8 mouse cellular contexts compared by ENCODE assay signal in the genomic region with DNA sequence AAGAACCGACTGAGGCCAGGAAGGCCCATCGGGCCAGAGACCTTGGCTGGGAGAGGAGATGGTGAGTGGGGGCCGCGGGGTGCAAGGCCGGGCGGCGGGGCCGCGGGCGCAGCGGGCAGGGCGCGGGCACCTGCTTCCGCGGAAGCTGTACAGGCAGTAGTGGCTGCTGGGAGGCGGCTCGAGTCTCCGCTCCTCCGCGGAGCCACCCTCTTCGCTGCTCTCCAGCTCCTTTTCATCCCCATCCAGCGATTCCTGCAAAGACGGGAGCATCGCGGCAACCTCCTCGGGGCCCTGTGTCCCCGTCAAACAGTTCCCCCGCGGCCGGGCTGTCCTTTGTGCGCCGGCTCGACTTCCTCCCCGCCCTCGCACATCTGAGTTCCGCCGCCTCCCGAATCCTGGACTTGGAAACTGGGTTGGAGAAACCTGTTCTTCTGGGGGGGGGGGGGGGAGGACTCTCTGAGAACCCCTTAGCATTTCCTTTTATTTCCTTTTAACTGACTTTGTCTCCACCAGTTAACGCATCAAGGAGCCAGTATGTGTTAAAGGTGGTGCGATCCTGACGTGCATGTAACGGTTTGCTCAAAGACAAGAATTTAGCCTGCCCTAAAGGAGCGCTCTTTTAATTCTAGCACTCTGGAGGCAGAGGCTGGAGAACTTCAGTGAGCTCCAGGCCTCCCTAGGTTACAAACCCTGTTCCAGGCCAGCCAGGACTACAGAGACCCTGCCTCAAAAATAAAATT. TPM values are rescaled to one million over a fixed set of nuclear protein-coding genes. Genes with fewer than 3 reads are reported as not detected.
DNase-seq lines count a peak whose midpoint lies in the region; ATAC-seq lines count a peak whose summit lies in the region.

A gene (minus strand): TSS at position 323 of the 740 bp plus-strand sequence.

- H3K4me2 ChIP-seq in intestine, embryonic 16.5 days (ENCODE audit: low read depth, low read length) = peak within 1 kb of the TSS; percentile 72
- peak within 1 kb of the TSS; percentile 59 for H3K4me2 ChIP-seq in midbrain, embryonic 11.5 days

- H3K36me3 ChIP-seq in intestine, embryonic 16.5 days (ENCODE audit: control insufficient read depth, insufficient read depth, low read length) = no peaks in the 10 kb centered on the region
- H3K36me3 ChIP-seq in midbrain, embryonic 11.5 days (ENCODE audit: control insufficient read depth, insufficient read depth, low read length) = 0 out of 2 replicates have a peak, but pooled peaks cover 6% of the 10 kb centered on the region

- under 1% methylated on average over 42 of the region's 43 CpGs for WGBS in intestine, embryonic 16.5 days
- 3% methylated on average over 41 of the region's 43 CpGs for WGBS in midbrain, embryonic 11.5 days

- DNase-seq in adrenal gland, postnatal 10 days = peak; percentile 91
- DNase-seq in embryo, embryonic 11.5 days (ENCODE audit: low read depth, low spot score) = peak; percentile 71
- peak; percentile 79 to 80 for DNase-seq in gastrocnemius, postnatal 36 days
- peak; percentile 86 for DNase-seq in left cerebral cortex, postnatal 4 days
- peak; percentile 98 for DNase-seq in midbrain, embryonic 11.5 days (ENCODE audit: low spot score, missing footprints)
- DNase-seq in right cerebral cortex, postnatal 4 days = peak; percentile 88
- peak; percentile 71 for DNase-seq in yolk sac, embryonic 10.5 days (ENCODE audit: low spot score)

- H3K4me3 ChIP-seq in intestine, embryonic 16.5 days (ENCODE audit: low read length) = peak within 1 kb of the TSS; percentile 85
- H3K4me3 ChIP-seq in midbrain, embryonic 11.5 days (ENCODE audit: low read depth, low read length) = peak within 1 kb of the TSS; percentile 50

- ATAC-seq in intestine, embryonic 16.5 days = peak; percentile 81
- ATAC-seq in midbrain, embryonic 11.5 days (ENCODE audit: low FRiP score) = peak; percentile 83

- no peaks in the 10 kb centered on the region for H3K9me3 ChIP-seq in intestine, embryonic 16.5 days (ENCODE audit: control insufficient read depth, low read length)
- H3K9me3 ChIP-seq in midbrain, embryonic 11.5 days (ENCODE audit: control insufficient read depth, low read length) = no peaks in the 10 kb centered on the region

- H3K27me3 ChIP-seq in intestine, embryonic 16.5 days (replicated peaks; ENCODE audit: control insufficient read depth, insufficient read depth, low read length) = no peaks in the 10 kb centered on the region
- H3K27me3 ChIP-seq in midbrain, embryonic 11.5 days (ENCODE audit: control insufficient read depth, insufficient read depth, low read length) = no peaks in the 10 kb centered on the region

- peak within 1 kb of the TSS; percentile 83 for H3K27ac ChIP-seq in intestine, embryonic 16.5 days (ENCODE audit: low read length)
- peak within 1 kb of the TSS; percentile 78 for H3K27ac ChIP-seq in midbrain, embryonic 11.5 days (ENCODE audit: low read depth, low read length)

- 0 out of 2 replicates have a peak, but pooled peaks cover 2% of the 10 kb centered on the region for H3K4me1 ChIP-seq in intestine, embryonic 16.5 days (ENCODE audit: control insufficient read depth, insufficient read depth, low read length)
- peaks cover 8% of the 10 kb centered on the region for H3K4me1 ChIP-seq in midbrain, embryonic 11.5 days (ENCODE audit: control insufficient read depth, insufficient read depth, low read length)

- intact Hi-C loops in gastrocnemius, postnatal 36 days (cut with DNase I) = no loop called here
- intact Hi-C loops in left cerebral cortex, postnatal 4 days (cut with DNase I) = no loop called here

- peak within 1 kb of the TSS; percentile 96 for H3K9ac ChIP-seq in intestine, embryonic 16.5 days (ENCODE audit: low read depth, low read length)
- H3K9ac ChIP-seq in midbrain, embryonic 11.5 days (ENCODE audit: low read length) = peak within 1 kb of the TSS; percentile 78

RNA-seq across cellular contexts. Expression of the gene that starts here (rescaled TPM):
- total RNA-seq in adrenal gland, postnatal 10 days (2021) = 10 to 100 TPM; 14.9 to 21.1 TPM
- 10 to 100 TPM; 32.1 TPM for total RNA-seq in gastrocnemius, postnatal 36 days (2021)
- polyA plus RNA-seq in intestine, embryonic 16.5 days (2015; fragmentation: Nextera tagmentation; extraction: Ambion mirVana) = 11.5 and 14.9 TPM in 2 replicates
- 10 to 100 TPM; 41.1 to 45.2 TPM for total RNA-seq in left cerebral cortex, postnatal 4 days (2021)
- 21.6 and 26.5 TPM in 2 replicates for polyA plus RNA-seq in midbrain, embryonic 11.5 days (2014; fragmentation: Nextera tagmentation; extraction: Ambion mirVana)

Comparison
In these comparisons a context has a peak if more than half of its experiments do, and no peak if none do; other contexts are left out.
1. Peak in every context shown above with its lines: DNase-seq, ATAC-seq, H3K4me3 ChIP-seq and H3K27ac ChIP-seq.